Mouse (Mus musculus) cerebellum, adult 11 months (tissue): ENCODE data around the gene Tcl1b4.
"Not testable (repeated sequence)": the region's sequence is repeated elsewhere in the genome, so short reads cannot be mapped to it uniquely, and the experiment has no call there.

Experiments
- DNase-seq: peaks from one replicate; pipeline ENCODE4 v3.0.0; 2022

The Tcl1b4 gene

DNA sequence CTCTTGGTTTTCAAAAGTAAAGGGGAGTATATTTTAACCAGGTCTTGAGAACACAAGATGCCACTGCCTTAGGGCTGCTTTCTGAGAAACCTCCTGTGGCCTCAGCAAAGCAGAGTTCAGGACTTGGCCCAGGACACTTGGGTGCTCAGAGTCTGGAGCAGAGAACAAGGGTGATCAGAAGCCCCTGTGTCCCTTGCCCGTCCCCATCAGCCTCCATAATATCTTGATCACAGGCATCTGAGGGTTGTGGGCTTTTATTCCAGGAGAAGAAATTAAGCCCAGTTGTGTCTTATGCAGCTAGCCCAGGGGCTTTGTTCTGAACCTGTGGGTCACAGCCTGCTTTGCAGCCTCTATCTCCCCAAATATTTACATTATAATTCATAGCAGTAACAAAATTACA lies at the start of gene Tcl1b4:
Tcl1b4 (plus strand) TSS at position 301 of the 400 bp plus-strand sequence.
- not testable (repeated sequence) for DNase-seq

DNA sequence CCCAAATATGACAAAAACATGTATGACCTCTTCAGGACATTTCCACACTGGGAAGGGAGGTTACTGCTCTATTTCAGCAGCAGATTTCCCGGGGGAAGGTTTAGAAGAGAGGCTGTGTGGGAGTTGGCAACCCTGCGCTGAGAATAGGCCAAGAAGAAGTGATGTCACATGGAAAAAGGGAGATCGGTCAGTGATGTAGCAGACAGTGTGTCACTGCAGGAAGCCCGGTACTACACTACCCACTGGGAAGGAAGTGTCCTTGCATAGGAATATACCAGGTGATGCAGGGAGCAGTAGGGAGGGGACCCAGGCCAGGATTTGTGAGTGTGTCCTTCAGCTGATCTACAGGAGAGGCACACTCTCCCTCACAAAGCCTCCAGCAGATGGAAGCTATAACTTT lies 46.5 kb upstream of the Tcl1b4 start:
- DNase-seq, result not testable (repeated sequence)

DNA sequence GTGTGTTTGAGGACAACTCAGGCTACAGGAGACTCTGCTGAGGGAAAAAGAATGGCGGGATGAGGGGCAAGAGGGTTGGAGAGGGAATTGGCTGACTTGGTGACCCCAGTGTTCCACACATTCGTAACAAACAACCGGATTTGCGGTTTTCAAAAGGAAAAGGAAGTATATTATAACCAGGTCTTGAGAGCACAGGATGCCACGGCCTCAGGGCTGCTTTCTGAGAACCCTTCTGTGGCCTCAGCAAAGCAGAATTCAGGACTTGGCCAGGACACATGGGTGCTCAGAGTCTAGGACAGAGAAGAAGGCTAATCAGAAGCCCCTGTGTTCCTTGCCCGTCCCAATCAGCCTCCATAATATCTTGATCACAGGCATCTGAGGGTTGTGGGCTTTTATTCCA lies 42.9 kb upstream of the Tcl1b4 start:
- no peak for DNase-seq

DNA sequence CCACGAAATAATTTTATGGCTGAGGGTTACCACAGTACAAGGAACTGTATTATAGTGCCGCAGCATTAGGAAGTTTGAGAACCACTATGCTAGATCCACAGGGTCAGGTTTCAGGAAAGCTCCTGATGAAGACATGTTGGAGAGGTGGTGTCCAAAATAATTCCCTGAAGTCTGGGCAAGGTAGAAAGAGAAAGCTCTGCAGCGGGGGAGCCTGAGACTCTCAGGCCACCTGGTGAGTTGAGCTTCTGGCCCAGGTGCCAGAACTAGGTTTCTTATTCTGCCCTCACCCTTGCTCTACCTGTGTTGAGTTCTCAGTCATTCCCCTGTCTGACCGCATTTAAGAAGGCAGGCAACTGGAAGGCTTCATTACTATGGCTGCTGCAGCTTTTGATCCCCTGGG lies 42.4 kb upstream of the Tcl1b4 start, which contains the start of gene Tcl1b1:
Tcl1b1 (plus strand) TSS at position 301 of the 400 bp plus-strand sequence.
- DNase-seq, result no peak

DNA sequence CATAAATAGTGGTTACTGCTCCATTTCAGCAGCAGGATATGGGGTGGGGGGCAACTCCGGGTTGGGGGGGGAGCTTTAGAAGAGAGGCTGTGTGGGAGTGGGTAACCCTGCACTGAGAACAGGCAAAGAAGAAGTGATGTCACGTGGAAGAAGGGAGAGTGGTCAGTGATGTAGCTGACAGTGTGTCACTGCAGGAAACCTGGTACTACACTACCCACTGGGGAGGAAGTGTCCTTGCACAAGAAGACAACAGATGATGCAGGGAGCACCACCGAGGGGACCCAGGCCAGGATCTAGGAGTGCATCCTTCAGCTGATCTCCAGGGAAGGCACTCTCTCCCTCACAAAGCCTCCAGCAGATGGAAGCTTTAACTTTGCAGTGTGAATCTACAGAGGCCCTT lies 35.0 kb upstream of the Tcl1b4 start:
- DNase-seq, result no peak

DNA sequence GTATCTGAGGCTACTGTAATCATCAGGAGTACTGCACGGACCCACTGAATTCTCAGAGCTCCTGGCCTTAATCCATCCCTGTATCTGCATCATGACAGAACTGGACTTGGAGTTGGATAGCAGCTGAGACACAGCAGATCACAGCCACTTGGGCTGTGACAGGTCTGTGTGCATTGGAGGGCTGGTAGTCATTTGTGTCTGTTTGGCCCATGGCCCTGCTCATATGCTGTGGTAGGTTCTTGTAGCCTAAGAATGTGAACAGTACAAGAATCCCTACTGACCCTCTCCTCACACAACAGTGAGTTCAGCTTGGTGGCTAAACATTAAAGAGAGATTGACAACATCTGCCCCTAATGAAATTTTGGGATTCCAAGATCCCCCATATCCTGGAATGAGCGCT lies 28.4 kb upstream of the Tcl1b4 start:
- DNase-seq, result no peak

DNA sequence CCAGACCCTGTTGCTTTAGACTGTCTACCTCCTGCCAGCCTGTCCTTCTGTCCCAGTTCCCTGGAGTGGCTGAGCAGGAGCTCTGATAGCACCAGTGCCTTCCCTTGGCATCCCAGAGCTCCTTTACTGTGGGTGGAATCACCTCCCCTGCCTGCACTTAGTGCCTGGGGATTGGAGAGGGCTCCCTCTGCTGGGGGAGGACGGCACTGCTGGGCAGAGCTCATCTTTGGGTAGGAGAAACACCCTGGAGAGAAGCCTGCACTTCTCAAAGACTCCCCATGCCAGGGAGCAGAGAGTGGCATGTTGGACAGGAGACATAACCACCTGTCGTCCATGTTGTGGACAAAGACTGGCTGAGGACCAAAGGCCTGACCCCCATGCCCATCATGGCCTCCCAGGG lies 27.4 kb upstream of the Tcl1b4 start:
- not testable (repeated sequence) for DNase-seq

DNA sequence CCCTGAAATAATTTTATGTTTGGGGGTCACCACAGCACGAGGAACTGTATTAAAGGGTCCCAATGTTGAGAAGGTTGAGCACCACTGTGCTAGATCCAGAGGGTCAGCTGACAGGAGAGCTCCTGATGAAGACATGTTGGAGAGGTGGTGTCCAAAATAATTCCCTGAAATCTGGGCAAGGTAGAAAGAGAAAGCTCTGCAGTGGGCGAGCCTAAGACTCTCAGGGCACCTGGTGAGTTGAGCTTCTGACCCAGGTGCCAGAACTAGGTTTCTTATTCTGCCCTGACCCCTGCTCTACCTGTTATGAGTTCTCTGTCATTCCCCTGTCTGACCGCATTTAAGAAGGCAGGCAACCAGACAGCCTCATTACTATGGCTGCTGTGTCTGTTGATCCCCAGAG lies 25.7 kb upstream of the Tcl1b4 start, which contains the start of gene Tcl1b5:
Tcl1b5 (plus strand) TSS at position 301 of the 400 bp plus-strand sequence.
- DNase-seq, result not testable (repeated sequence)

DNA sequence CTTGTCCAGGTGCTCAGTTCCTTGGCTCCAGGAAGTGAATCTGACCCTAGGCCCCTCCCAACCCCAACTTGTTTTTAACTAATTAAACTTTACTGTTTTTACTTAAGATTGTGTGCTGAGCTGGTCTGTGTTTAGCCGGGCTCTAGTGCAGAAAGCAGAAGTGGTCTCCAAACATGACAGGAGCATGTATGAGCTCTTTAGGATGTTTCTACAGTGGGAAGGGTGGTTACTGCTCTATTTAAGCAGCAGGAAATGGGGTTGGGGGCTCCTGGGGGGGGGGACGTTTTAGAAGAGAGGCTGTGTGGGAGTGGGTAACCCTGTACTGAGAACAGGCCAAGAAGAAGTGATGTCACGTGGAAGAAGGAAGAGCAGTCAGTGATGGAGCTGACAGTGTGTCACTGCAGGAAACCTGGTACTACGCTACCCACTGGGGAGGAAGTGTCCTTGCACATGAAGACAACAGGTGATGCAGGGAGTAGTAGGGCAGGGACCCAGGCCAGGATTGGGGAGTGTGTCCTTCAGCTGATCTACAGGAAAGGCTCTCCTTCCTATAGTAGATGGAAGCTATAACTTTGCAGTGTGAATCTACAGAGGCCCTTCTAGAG lies 20.6 kb upstream of the Tcl1b4 start:
- DNase-seq, result not testable (repeated sequence)

DNA sequence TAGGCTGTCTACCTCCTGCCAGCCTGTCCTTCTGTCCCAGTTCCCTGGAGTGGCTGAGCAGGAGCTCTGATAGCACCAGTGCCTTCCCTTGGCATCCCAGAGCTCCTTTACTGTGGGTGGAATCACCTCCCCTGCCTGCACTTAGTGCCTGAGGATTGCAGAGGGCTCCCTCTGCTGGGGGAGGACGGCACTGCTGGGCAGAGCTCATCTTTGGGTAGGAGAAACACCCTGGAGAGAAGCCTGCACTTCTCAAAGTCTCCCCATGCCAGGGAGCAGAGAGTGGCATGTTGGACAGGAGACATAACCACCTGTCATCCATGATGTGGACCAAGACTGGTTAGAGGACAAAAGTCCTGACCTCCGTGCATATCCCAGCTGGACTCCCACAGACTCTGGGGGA lies 12.8 kb upstream of the Tcl1b4 start:
- not testable (repeated sequence) for DNase-seq

DNA sequence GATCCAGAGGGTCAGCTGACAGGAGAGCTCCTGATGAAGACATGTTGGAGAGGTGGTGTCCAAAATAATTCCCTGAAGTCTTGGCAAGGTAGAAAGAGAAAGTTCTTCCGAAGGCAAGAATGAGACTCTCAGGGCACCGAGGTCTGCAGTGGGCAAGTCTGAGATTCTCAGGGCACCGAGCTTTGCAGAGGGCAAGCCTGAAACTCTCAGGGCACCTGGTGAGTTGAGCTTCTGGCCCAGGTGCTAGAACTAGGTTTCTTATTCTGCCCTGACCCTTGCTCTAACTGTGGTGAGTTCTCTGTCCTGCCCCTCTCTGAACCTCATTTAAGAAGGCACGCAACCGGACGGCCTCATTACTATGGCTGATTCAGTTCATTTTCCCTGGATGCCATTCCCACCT lies 11.0 kb upstream of the Tcl1b4 start, which contains the start of gene Tcl1b3:
Tcl1b3 (plus strand) TSS at position 301 of the 400 bp plus-strand sequence.
- DNase-seq, result not testable (repeated sequence)

DNA sequence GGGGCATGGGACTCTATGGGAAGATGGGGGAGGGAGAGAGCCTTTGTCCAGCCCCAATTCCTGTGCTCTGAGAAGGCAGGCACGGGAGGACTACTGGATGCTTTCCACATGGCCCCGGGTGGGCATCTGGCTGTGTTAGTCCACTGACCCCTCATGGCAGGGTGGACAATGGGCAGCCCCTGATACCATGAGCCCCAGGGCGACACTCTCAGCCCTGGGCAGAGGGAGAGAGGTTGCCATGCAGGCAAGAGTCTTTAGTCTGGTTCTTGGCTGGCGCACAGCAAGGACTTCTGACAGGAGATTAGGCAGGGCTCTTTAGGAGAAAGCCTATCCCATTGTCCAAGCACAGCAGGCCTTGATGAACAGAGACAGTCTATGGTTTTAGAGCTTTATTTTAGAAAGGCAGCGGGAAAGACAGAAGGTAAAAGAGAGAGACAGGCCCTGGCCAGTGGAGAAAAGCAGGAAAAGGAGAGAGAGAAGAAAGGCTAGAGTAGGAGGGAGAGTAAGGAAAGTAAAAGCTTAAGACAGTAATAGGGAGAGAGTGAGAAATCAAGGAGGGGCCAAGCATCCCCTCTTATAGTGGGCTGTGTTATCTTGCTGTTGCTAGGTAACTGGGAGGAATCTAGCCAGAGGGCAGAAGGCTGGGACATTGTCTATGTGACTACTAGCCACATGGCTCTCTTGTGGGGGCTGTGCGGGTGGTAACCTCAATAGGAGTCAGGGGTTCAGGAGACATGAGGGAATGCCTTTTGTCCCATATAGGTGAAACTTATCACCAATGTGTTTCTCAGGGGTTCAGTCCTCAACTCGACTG lies 1.9 kb upstream of the Tcl1b4 start:
- DNase-seq, result not testable (repeated sequence)

DNA sequence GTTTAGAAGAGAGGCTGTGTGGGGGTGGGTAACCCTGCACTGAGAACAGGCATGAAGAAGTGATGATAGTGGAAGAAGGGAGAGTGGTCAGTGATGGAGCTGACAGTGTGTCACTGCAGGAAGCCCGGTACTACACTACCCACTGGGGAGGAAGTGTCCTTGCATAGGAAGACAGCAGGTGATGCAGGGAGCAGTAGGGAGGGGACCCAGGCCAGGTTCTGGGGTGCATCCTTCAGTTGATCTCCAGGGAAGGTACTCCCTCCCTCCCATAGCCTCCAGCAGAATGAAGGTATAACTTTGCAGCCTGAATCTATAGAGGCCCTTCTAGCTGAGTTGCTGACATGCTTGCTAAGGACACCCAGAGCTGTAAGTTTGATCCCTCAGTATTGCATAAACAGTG lies 5.3 kb downstream of the Tcl1b4 start:
- no peak for DNase-seq

DNA sequence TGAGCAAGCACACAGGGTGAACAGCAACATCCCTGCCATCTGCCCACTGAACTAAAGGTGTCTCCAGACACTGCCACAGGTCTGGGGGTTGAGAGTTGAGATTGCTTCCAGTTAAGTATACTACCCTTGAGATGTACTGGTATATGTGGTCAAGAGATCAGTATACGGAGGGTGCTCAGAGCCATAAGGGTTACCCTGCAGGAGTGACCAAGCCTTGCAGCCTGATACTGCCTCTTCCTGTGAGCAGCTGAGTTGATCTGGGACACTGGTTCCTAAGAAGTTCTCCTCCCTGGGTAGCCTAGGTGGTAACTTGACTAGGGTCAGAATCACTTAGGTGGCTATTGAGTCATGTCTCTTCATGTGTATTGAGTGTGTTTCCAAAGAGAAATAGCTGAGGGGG lies 6.7 kb downstream of the Tcl1b4 start:
- no peak for DNase-seq

DNA sequence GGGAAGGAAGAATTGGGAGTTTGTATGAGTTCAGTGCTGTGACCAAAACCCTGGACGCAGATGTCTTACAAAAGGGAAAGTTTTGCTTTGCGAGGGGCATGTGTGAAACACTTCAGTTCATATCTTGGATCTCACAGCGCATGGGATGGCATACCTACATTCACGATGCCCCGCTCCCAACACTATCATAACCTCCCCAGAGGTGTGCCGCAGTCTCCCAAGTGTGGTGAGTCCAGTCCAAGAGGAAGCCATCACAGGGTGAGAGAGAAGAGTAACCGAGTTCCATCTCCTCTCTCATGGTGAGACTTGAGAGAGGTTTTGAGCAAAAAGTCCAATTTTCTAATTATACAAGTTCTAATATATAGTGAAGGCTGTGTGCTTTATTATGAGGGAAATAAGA lies 7.5 kb downstream of the Tcl1b4 start:
- no peak for DNase-seq

DNA sequence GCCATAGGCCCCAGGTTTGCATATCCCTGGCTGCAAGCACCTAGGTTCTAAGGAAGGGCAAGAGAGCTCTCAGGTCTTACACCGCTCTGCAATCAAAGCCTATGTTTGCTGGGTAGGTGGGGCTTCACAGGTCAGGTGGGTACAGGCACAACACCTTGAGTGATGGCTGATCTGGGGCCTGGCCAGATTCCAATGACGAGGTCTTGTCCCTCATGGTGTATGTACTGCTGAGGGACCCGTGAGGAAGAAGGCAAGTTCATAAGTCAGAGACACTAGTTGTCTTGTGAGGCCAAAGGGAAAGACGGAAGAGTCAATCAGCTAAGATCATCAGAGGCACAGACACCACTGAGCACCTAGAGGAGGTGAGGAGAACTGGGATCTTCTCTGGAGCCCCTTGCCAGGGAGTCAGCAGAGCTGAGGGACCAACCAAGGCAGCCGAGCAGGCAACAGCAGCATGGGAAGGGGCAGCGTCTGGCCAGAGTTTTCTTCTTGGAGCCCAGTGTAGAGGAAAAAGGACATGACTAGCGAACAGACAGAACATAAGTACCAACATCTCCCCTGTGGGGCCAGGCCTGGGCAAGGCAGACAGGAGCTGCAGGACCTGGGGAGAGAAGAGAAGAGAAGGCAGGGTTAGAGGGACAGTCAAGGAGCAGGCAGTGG lies 15.5 kb downstream of the Tcl1b4 start:
- no peak for DNase-seq

DNA sequence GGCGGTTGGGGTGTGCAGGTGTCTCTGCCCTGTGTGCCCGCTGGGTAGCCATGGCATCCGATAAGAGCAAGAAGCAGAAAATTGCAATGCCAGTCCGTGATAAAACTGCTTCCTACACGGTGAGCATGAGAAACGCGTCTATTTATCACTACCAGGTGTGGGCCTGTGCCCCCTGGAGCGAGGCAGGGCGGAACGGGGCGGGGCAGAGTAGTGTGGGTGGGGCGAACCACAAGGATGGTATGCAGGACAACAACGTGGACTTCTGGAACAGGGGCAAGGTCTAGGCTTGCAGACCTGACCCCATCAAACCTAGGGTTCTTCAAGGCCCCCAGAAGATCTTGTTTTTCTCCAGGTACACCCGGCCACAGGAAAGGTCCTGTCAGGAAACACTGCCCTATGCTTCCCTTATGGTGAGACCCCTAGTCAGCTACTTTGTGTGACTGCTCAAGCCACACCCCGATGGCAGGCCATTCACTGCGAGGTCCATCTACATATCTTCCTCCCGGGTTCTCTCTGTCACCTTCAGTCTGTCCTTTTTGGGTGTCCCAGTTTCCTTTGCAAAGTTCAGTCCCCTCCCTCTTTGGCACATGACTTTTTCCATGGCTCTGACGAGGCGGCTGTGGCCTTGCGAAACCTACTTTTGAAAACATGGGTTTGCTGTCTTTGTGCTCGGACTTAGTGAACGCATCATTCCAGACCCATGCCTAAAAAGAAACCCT lies 21.0 kb downstream of the Tcl1b4 start, which contains the start of gene Tcl1:
Tcl1 (minus strand) TSS at position 193 of the 719 bp plus-strand sequence.
- no peak for DNase-seq

DNA sequence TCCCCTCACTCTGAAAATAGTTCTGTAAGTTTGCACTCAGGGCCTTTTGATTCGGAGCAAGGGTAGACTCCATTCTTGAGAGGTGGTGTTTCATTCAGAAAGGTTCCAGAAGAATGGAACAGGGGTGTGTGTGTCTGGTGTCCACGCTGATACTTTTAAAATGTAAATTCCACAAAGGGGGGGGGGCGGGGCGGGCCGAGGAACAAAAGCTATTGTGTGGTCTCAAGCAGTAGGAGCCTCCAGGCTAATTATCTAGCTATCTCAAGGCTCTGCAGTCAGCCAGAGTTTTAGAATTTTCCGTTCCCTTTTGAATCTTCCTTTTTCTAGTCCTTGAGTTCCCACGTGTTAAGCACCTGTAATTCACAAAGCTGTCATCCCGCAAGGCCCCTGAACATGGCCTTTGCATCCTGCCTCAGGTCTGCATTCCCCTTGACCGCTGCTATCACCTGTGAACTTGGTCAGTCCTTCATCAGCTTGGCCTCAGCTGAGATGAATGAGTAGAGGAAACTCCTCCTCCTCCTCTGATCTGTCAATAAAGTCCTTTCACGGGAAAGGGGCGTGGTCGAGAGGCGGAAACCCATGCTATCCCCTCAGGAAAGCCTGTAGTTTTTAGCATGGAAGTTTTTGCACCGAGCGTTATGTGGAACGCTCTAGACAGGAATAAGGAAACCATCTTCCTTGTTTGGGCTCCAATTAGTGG lies 23.0 kb downstream of the Tcl1b4 start:
- no peak for DNase-seq

DNA sequence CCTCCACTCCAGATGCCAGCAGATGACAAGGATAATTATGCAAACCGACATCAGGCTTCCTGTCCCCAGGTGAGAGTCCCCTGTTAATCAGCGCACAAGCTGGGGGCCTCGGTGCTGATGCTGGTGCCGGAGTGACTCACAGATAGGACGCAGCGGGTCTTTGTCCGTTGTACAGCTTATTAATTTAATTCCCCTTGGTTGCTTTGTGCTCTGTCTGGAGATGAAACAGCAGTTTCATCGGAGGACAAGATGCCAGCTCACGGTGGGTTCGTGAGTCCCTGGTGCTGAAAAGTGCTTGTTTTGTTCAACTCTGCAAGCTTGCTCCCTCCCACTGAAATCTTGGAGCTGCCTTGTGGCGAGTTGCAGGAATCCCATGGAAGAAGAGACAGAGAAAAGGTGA lies 32.6 kb downstream of the Tcl1b4 start:
- DNase-seq, result no peak

DNA sequence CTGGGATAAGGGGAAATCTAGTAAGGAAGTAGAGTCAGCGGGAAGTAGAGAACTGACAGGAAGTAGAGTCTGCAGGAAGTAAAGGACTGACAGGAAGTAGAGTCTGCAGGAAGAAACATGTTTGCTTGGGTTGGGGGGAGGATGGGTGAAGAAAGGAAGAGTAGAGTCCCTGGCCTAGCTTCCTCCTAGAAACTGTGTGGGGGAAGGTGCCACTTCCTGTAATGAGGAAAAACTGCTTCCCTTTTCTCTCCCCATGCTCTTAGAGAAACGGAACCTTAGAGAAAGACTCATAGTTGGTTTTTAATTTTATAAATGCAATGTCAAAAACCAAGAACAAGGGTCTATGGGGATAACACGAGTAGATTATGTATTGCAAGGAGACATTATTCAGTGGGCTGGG lies 33.3 kb downstream of the Tcl1b4 start:
- DNase-seq, result no peak

DNA sequence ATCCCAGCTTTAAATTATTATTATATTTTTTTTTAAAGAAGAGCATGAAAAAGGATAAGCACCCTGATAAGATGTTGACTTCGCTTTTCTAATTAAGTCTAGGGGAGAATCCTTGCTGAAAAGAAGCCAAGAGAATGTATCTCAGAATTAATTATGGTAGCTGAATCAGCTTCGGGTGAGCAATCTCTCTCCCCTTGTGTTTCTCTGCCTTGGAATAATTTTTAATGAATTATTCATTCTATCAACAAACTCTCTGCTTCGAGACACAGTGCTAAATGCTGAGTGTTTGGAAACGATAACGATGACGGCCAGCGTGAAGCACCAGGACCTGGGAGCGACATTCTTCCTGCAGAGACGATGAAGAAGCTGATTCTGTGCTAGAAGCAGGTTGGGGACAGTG lies 37.3 kb downstream of the Tcl1b4 start:
- no peak for DNase-seq

DNA sequence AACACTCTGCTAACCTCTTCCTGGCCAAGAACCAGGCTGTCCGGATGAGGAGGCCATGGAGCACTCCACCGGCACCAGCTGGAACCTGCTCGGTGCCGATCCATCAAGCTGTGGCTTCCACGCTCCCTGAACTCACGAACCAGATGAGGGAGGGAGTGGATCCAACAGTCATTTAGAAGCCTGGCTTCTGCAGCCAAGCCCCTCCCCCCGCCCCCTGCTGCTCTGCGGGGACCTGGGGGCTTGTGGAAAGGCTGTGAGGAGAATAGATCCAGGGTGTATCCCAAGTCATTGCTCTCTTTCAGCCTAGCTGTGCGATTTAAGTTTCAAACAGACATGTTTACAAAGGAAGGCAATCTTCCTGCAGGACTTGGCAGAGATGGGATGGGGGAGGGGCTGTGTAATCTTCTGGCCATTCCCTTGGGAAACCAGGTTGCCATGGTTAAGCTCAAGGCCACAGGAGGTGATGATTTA lies 47.0 kb downstream of the Tcl1b4 start:
- peak; percentile 7 for DNase-seq
